Comparison of ENCODE assay signal across 8 mouse cellular contexts in genomic region chr2:128127121-128127671, GRCm38 (mm10). TPM values are rescaled to one million over a fixed set of nuclear protein-coding genes. Genes with fewer than 3 reads are reported as not detected.
A peak's percentile ranks its signal among the peaks of the same experiment; 100 is the strongest.
DNase-seq lines count a peak whose midpoint lies in the region; ATAC-seq and TF ChIP-seq lines count a peak whose summit lies in the region.

No protein-coding gene starts in this region.

- WGBS in forebrain, embryonic 15.5 days, result under 1% methylated on average over 66 of the region's 67 CpGs

- ATAC-seq in forebrain, embryonic 15.5 days (replicated peaks), result peak; percentile 94
- ATAC-seq in neutrophil, adult 5-6 weeks (ENCODE audit: extremely low read depth, insufficient number of reproducible peaks, low FRiP score, poor library complexity, severe bottlenecking), result peak; percentile 65

- peaks cover 0 to 10% of the 10 kb centered on the region in 2 experiments; a peak in 3 of 4 replicates for H3K4me1 ChIP-seq in ES-E14 (ENCODE audit: control insufficient read depth in 2 of 2, insufficient read depth in 2 of 2, low read length in 2 of 2, poor library complexity in 1 of 2)
- H3K4me1 ChIP-seq in forebrain, embryonic 15.5 days, result peaks cover 47% of the 10 kb centered on the region

- H3K9ac ChIP-seq in ES-E14 (ENCODE audit: insufficient read depth, low read depth, low read length, poor library complexity, severe bottlenecking), result peak overlapping the region; percentile 83
- H3K9ac ChIP-seq in forebrain, embryonic 15.5 days (replicated peaks), result peak overlapping the region; percentile 58

- H3K4me3 ChIP-seq in ES-E14 (ENCODE audit: insufficient read depth in 1 of 2, low read depth in 1 of 2, low read length in 2 of 2, poor library complexity in 1 of 2, severe bottlenecking in 1 of 2), result peak overlapping the region; percentile 80 to 97
- peak overlapping the region; percentile 71 for H3K4me3 ChIP-seq in forebrain, embryonic 15.5 days

- DNase-seq in ES-E14 (ENCODE audit: low read depth, low spot score), result peak; percentile 83
- peak; percentile 85 for DNase-seq in cerebellum, adult 11-12 months
- peak; percentile 94 for DNase-seq in heart, postnatal 25 days (ENCODE audit: low spot score)
- peak; percentile 77 to 87 for DNase-seq in layer of hippocampus, adult 18-20 months (ENCODE audit: low spot score in 2 of 2)
- peak; percentile 97 to 98 for DNase-seq in lung, adult 18-20 months
- DNase-seq in thymus, adult 18-20 months, result peak; percentile 90 to 91

- H3K27ac ChIP-seq in ES-E14 (ENCODE audit: insufficient read depth, low read depth, low read length, poor library complexity, severe bottlenecking), result no peak overlapping the region
- peak overlapping the region; percentile 82 for H3K27ac ChIP-seq in forebrain, embryonic 15.5 days (replicated peaks)

- intact Hi-C loops in heart, postnatal 25 days (cut with DNase I), result loop anchor here (5.0 kb wide), 3 partner anchors 50 to 185 kb away; no protein-coding TSS in a partner anchor

- peaks cover 38% of the 10 kb centered on the region for H3K27me3 ChIP-seq in forebrain, embryonic 15.5 days

- H3K4me2 ChIP-seq in forebrain, embryonic 15.5 days (replicated peaks), result peak overlapping the region; percentile 94

- in situ Hi-C loops in ES-E14 (cut with MboI; ENCODE audit: low sequenced_read_pairs in 2 of 2, unreplicated experiment in 2 of 2), result loop anchor here in 1 of 2 experiments (10.0 kb wide), 1 partner anchor 268 kb away; no protein-coding TSS in a partner anchor

- no peaks in the 10 kb centered on the region for H3K9me3 ChIP-seq in ES-E14 (ENCODE audit: control insufficient read depth, insufficient read depth, low read depth, low read length)
- H3K9me3 ChIP-seq in forebrain, embryonic 15.5 days, result no peaks in the 10 kb centered on the region

- H3K36me3 ChIP-seq in ES-E14 (ENCODE audit: control insufficient read depth, insufficient read depth, low read length, poor library complexity, severe bottlenecking), result peaks cover 24% of the 10 kb centered on the region
- no peaks in the 10 kb centered on the region for H3K36me3 ChIP-seq in forebrain, embryonic 15.5 days

TF ChIP-seq in ES-E14, 5 proteins besides CTCF, POLR2A, EP300 and RAD21:
- TF ChIP-seq ZC3H11A (IDR thresholded peaks at IDR 0.05; ENCODE audit: borderline replicate concordance, low read depth, low read length), result no peak
- TF ChIP-seq HCFC1 (IDR thresholded peaks at IDR 0.05; ENCODE audit: borderline replicate concordance, insufficient read depth, low read length), result peak; percentile 34; the same call in 1 of the 2 replicates
TF ChIP-seq in ES-E14: peak in this region for 1.

RNA-seq across cellular contexts. Expression of gene Bcl2l11, which starts 1.4 kb away (rescaled TPM):
- total RNA-seq in ES-E14 (2012; rRNA removed), result 23.6 and 29.4 TPM in 2 replicates
- polyA plus RNA-seq in forebrain, embryonic 15.5 days (2015; fragmentation: Nextera tagmentation; extraction: Ambion mirVana), result 11.8 and 12.0 TPM in 2 replicates
- 10 to 100 TPM; 15.2 to 18.8 TPM for total RNA-seq in heart, postnatal 25 days (2021)
- total RNA-seq in layer of hippocampus, adult 18-20 months (2021), result 1 to 10 TPM; 6.1 to 7.0 TPM
- total RNA-seq in neutrophil, adult 5-6 weeks (2017), result 42.1 and 48.5 TPM in 2 replicates
